Mouse (Mus musculus): ENCODE results near the gene Hsf2.

GRCm38 (mm10) chr10:57465768-57466167, 20.4 kb upstream of the Hsf2 start:
- TF ChIP-seq CTCF (IDR thresholded peaks at IDR 0.05; ENCODE audit: extremely low read depth, insufficient read depth, low read length) (no peak), POLR2A (IDR thresholded peaks at IDR 0.05; ENCODE audit: extremely low read depth, insufficient read depth, low read length) (no peak)

All from cortical plate, adult 2 months (tissue).